Mouse (Mus musculus): ENCODE results near the gene Rcvrn. TPM values are rescaled to one million over a fixed set of nuclear protein-coding genes. Genes with fewer than 3 reads are reported as not detected.
A peak's percentile ranks its signal among the peaks of the same experiment; 100 is the strongest.

Rcvrn gene
- polyA plus RNA-seq (2015; fragmentation: Nextera tagmentation; extraction: Ambion mirVana) = not detected in 2 replicates

DNA sequence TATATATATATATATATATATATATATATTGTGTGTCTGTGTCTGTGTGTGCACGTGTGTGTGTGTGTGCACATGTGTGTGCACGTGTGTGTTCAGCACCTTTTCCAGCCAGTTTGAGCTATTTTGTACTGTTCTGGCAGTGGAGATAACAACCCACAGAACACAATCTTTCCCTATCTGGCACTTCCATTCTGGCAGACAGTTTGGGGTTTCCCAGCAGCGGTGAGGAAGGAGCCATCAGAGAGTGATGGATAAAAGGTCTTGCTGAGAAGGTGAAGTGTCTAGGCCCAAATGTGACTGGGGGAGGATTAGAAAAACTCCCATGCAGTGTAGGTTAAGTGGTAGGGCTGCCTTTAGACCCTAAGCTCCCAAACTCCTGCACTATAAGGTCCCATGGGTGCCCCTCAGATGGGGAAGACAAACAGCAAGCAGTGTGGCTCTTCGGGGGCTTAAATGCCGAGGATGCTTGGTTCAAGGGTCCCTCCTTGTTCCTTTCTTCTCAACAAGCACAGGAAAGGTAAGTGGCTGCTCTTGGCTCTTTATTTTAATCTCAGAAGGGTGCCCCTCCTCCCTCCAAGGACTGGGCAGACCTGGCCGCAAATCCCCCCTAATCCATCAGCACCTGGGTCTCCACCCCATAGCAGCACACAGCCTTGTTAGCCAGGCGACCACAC is at the start of gene Rcvrn:
TSS of gene Rcvrn (plus strand) at position 624 of the 674 bp plus-strand sequence.
- no peaks in the 10 kb centered on the region for H3K4me1 ChIP-seq (replicated peaks; ENCODE audit: control insufficient read depth, insufficient read depth, low read length)
- no peak for ATAC-seq (ENCODE audit: low read depth)
- H3K9me3 ChIP-seq (ENCODE audit: control insufficient read depth, low read length) = no peaks in the 10 kb centered on the region
- WGBS = 56% methylated on average over 7 of the region's 7 CpGs
- no peaks in the 10 kb centered on the region for H3K36me3 ChIP-seq (ENCODE audit: control insufficient read depth, insufficient read depth, low read length)
- H3K4me2 ChIP-seq (ENCODE audit: low read depth, low read length) = no peak within 1 kb of the TSS
- H3K27ac ChIP-seq (ENCODE audit: low read length) = no peak within 1 kb of the TSS
- no peak within 1 kb of the TSS for H3K9ac ChIP-seq (ENCODE audit: low read length)
- no peak within 1 kb of the TSS for H3K4me3 ChIP-seq (ENCODE audit: low read length)
- H3K27me3 ChIP-seq (ENCODE audit: control insufficient read depth, insufficient read depth, low read depth, low read length) = no peaks in the 10 kb centered on the region

GRCm38 (mm10) chr11:67647745-67648144 is 47.4 kb upstream of the Rcvrn start:
- Histone ChIP-seq H3K4me3 (ENCODE audit: low read length) (no peak overlapping the region), H3K27me3 (ENCODE audit: control insufficient read depth, insufficient read depth, low read depth, low read length) (no peaks in the 10 kb centered on the region), H3K4me2 (ENCODE audit: low read depth, low read length) (no peak overlapping the region), H3K9ac (ENCODE audit: low read length) (no peak overlapping the region), H3K4me1 (replicated peaks; ENCODE audit: control insufficient read depth, insufficient read depth, low read length) (no peaks in the 10 kb centered on the region), H3K36me3 (ENCODE audit: control insufficient read depth, insufficient read depth, low read length) (no peaks in the 10 kb centered on the region), H3K9me3 (ENCODE audit: control insufficient read depth, low read length) (no peaks in the 10 kb centered on the region), H3K27ac (ENCODE audit: low read length) (no peak overlapping the region)
- ATAC-seq (ENCODE audit: low read depth) = peak; percentile 50
- WGBS = 24% methylated on average over 5 of the region's 5 CpGs

- Histone ChIP-seq H3K27ac (ENCODE audit: low read length) (no peak overlapping the region), H3K27me3 (ENCODE audit: control insufficient read depth, insufficient read depth, low read depth, low read length) (no peaks in the 10 kb centered on the region), H3K4me3 (ENCODE audit: low read length) (no peak overlapping the region), H3K4me2 (ENCODE audit: low read depth, low read length) (no peak overlapping the region), H3K9me3 (ENCODE audit: control insufficient read depth, low read length) (no peaks in the 10 kb centered on the region), H3K9ac (ENCODE audit: low read length) (no peak overlapping the region), H3K36me3 (ENCODE audit: control insufficient read depth, insufficient read depth, low read length) (no peaks in the 10 kb centered on the region), H3K4me1 (replicated peaks; ENCODE audit: control insufficient read depth, insufficient read depth, low read length) (no peaks in the 10 kb centered on the region)
- ATAC-seq (ENCODE audit: low read depth) = no peak
- 62% methylated on average over 11 of the region's 11 CpGs for WGBS
These were observed 46.3 kb upstream of the Rcvrn start for GRCm38 (mm10) chr11:67648651-67649407.

DNA sequence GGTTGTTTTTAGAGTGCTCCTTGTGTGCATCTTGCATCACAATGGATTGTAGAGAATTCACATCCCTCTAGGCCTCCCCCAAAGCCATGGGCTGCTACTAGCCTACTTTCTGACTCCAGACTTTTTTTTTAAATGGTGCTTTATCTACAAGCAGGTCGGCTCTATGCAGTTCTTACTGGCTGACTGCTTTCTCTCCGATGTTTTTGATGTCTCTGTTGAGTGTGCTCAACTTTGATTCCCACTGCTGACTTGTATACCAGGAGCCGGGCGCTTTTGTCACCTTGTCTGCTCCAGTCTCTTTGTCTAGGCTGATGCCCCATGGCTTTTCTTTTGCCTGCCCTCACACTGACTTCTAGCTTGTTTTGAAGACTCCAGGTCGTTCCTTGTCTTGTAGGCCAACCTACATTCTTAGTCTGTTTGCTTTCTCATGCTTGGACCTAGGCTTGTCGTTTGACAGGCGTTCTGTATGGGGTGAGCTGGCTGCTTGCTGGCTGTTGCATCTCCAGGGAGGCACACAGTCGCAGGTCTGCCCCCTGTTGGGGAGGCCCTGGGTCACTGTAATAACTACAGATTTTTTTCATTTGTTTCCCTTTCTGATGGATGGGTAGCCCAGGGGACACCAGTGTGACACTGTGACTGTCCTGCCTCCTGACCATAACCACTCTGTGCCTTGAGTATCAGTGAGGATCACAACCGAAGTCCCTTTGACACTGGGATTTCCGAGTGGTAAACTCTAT is 45.0 kb upstream of the Rcvrn start:
- H3K4me3 ChIP-seq (ENCODE audit: low read length) = no peak overlapping the region
- H3K9ac ChIP-seq (ENCODE audit: low read length) = no peak overlapping the region
- no peak overlapping the region for H3K27ac ChIP-seq (ENCODE audit: low read length)
- H3K4me1 ChIP-seq (replicated peaks; ENCODE audit: control insufficient read depth, insufficient read depth, low read length) = no peaks in the 10 kb centered on the region
- H3K36me3 ChIP-seq (ENCODE audit: control insufficient read depth, insufficient read depth, low read length) = no peaks in the 10 kb centered on the region
- no peak for ATAC-seq (ENCODE audit: low read depth)
- H3K4me2 ChIP-seq (ENCODE audit: low read depth, low read length) = no peak overlapping the region
- 55% methylated on average over 10 of the region's 10 CpGs for WGBS
- no peaks in the 10 kb centered on the region for H3K27me3 ChIP-seq (ENCODE audit: control insufficient read depth, insufficient read depth, low read depth, low read length)
- H3K9me3 ChIP-seq (ENCODE audit: control insufficient read depth, low read length) = no peaks in the 10 kb centered on the region

GRCm38 (mm10) chr11:67651731-67652130 is 43.4 kb upstream of the Rcvrn start:
- no peaks in the 10 kb centered on the region for H3K4me1 ChIP-seq (replicated peaks; ENCODE audit: control insufficient read depth, insufficient read depth, low read length)
- H3K9ac ChIP-seq (ENCODE audit: low read length) = no peak overlapping the region
- H3K27ac ChIP-seq (ENCODE audit: low read length) = no peak overlapping the region
- H3K36me3 ChIP-seq (ENCODE audit: control insufficient read depth, insufficient read depth, low read length) = no peaks in the 10 kb centered on the region
- H3K9me3 ChIP-seq (ENCODE audit: control insufficient read depth, low read length) = no peaks in the 10 kb centered on the region
- H3K27me3 ChIP-seq (ENCODE audit: control insufficient read depth, insufficient read depth, low read depth, low read length) = no peaks in the 10 kb centered on the region
- no peak overlapping the region for H3K4me2 ChIP-seq (ENCODE audit: low read depth, low read length)
- no peak for ATAC-seq (ENCODE audit: low read depth)
- 58% methylated on average over 6 of the region's 6 CpGs for WGBS
- no peak overlapping the region for H3K4me3 ChIP-seq (ENCODE audit: low read length)

- Histone ChIP-seq H3K27ac (ENCODE audit: low read length) (no peak overlapping the region), H3K4me1 (replicated peaks; ENCODE audit: control insufficient read depth, insufficient read depth, low read length) (no peaks in the 10 kb centered on the region), H3K4me3 (ENCODE audit: low read length) (no peak overlapping the region), H3K9ac (ENCODE audit: low read length) (no peak overlapping the region), H3K9me3 (ENCODE audit: control insufficient read depth, low read length) (no peaks in the 10 kb centered on the region), H3K36me3 (ENCODE audit: control insufficient read depth, insufficient read depth, low read length) (no peaks in the 10 kb centered on the region), H3K27me3 (ENCODE audit: control insufficient read depth, insufficient read depth, low read depth, low read length) (no peaks in the 10 kb centered on the region), H3K4me2 (ENCODE audit: low read depth, low read length) (no peak overlapping the region)
- 16% methylated on average over 14 of the region's 14 CpGs for WGBS
- no peak for ATAC-seq (ENCODE audit: low read depth)
These were observed 42.8 kb upstream of the Rcvrn start for GRCm38 (mm10) chr11:67652194-67652892.

GRCm38 (mm10) chr11:67652893-67653255 is 42.3 kb upstream of the Rcvrn start:
- Histone ChIP-seq H3K36me3 (ENCODE audit: control insufficient read depth, insufficient read depth, low read length) (no peaks in the 10 kb centered on the region), H3K4me1 (replicated peaks; ENCODE audit: control insufficient read depth, insufficient read depth, low read length) (no peaks in the 10 kb centered on the region)
- WGBS = 32% methylated on average over 6 of the region's 6 CpGs

GRCm38 (mm10) chr11:67653521-67654090 is 41.5 kb upstream of the Rcvrn start:
- Histone ChIP-seq H3K9ac (ENCODE audit: low read length) (no peak overlapping the region), H3K4me3 (ENCODE audit: low read length) (no peak overlapping the region), H3K36me3 (ENCODE audit: control insufficient read depth, insufficient read depth, low read length) (no peaks in the 10 kb centered on the region), H3K4me2 (ENCODE audit: low read depth, low read length) (no peak overlapping the region), H3K27ac (ENCODE audit: low read length) (no peak overlapping the region), H3K9me3 (ENCODE audit: control insufficient read depth, low read length) (no peaks in the 10 kb centered on the region), H3K27me3 (ENCODE audit: control insufficient read depth, insufficient read depth, low read depth, low read length) (no peaks in the 10 kb centered on the region), H3K4me1 (replicated peaks; ENCODE audit: control insufficient read depth, insufficient read depth, low read length) (no peaks in the 10 kb centered on the region)
- ATAC-seq (ENCODE audit: low read depth) = no peak
- 76% methylated on average over 9 of the region's 9 CpGs for WGBS

More at GRCm38 (mm10) chr11:67652893-67653255, 42.3 kb upstream of the Rcvrn start:
- H3K9me3 ChIP-seq (ENCODE audit: control insufficient read depth, low read length) = no peaks in the 10 kb centered on the region
- no peak overlapping the region for H3K4me3 ChIP-seq (ENCODE audit: low read length)
- no peak overlapping the region for H3K9ac ChIP-seq (ENCODE audit: low read length)
- H3K27ac ChIP-seq (ENCODE audit: low read length) = no peak overlapping the region
- no peaks in the 10 kb centered on the region for H3K27me3 ChIP-seq (ENCODE audit: control insufficient read depth, insufficient read depth, low read depth, low read length)
- no peak overlapping the region for H3K4me2 ChIP-seq (ENCODE audit: low read depth, low read length)
- ATAC-seq (ENCODE audit: low read depth) = no peak
